Mouse (Mus musculus): ENCODE measurements around the gene Itgb6. TPM values are rescaled to one million over a fixed set of nuclear protein-coding genes. Genes with fewer than 3 reads are reported as not detected.
A peak's percentile ranks its signal among the peaks of the same experiment; 100 is the strongest.

Gene Itgb6
- polyA plus RNA-seq, 2 experiments from 2014 or later: 0.09 to 0.31 TPM

GRCm38 (mm10) chr2:60712483-60712882, 10.0 kb downstream of the Itgb6 start:
- no peak for ATAC-seq

DNA sequence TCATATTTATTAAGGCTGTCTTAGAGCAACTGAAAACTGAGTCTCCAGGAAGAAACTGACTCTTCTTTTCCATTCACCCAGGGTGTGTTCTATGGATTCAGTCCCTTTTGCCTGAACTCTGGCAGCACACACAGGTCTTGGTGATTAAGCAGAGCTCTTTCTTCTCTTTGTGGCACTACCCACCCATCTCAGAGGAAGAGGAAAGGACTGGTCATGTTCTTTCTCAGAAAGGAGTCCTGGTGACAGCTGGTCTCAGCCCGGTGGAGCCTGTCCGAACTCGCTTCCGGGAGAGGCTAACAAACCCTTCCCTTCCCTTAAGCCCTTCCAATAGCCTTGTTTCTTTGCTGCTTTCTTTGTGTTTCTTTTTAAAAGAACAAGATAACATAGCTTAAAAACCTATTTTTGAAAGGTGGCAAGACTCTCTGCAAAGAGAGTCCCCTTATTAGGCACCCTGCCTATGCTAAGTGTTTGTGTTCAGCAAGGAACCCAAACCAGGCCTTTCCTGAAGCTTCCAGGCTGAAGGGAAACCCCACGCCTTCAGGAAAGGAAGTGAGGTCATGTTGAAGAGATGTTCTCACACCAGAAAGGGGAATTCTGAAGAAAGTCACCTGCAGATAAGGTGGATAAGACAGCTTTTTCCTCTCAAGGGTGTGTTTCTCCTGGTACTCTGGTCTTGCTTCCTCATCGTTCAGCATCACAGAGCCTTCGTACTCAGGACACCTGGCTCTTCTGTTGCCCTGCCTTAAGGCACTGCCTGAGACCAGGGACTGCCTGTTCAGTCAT, 11.2 kb downstream of the Itgb6 start:
- peak; percentile 32 for ATAC-seq

DNA sequence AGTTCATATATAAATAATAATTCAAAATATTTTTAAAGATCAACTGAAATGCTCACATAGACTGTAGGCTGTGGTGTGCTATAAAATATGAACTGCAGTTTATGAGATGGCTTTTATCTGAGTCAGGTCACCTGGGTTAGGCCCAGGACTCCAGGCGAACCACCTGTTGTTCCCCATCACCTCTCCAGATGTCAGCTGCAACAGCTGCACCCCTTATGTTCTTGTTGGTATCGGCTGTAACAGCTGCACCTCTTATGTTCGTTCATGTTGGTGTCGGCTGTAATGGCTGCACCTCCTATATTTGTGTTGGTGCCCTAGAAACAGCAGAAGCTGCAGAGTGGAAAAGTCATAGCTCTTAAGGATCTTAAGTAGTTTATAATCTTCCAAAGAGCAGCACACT, 12.1 kb downstream of the Itgb6 start:
- no peak for ATAC-seq

GRCm38 (mm10) chr2:60708671-60709070, 13.8 kb downstream of the Itgb6 start:
- no peak for ATAC-seq

GRCm38 (mm10) chr2:60706866-60707265, 15.6 kb downstream of the Itgb6 start:
- ATAC-seq: no peak

- ATAC-seq: no peak
These were observed 17.0 kb downstream of the Itgb6 start for GRCm38 (mm10) chr2:60705426-60705825.

DNA sequence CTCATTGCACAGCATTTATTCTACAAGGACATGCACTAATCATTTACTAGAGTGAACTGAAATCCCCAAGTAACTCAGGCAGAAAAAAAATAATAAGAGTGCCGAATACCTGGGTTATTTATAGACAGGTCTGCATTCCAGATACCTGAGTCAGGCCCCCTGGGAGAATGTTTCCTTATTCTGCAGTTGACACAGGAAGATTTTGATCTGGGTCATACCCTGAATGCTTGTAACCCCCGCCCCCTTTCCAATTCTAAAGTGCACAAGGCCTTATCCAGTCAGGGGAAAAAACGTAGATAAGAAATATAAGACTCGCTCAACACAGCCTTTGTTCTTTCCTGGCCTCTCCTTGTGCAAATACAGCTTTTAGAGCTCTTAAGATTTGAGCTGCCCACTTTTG, 19.1 kb downstream of the Itgb6 start:
- no peak for ATAC-seq

DNA sequence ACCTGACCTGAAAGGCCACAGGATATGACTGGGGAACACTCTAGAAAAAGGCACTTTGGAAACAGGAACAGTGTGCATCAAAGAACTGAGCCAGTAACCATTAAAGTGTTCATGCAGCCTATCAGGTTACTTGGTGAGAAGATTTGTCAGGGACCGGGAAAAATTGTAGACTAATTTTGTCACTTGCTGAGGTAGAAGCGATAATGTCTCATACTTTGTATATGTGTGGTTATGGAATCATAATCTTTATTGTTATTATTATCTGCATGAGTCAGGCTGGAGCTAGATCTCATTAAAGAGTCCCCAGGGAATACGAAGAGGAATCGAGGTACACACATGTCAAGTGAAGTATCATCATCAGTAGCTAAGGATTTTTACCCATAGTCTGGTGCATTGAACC, 21.5 kb downstream of the Itgb6 start:
- no peak for ATAC-seq

DNA sequence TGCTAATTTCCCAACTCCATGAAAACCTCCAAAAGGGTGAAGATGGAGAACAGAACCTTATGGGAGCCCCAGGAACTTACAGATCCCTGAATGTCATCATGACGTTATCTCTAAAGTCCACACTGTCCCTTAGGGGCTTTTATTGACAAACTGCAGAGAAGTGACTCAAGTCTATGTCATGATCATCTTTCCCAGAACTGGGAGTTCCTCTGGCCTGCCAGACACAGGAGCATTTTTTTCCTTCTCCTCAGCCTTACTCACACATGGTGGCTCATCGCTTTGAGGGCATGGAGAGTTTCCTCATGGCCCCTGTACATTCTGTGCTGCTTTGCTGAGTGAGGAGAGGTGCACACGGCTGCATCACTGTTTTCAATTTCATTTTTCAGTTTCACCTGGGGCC, 22.4 kb downstream of the Itgb6 start:
- no peak for ATAC-seq

GRCm38 (mm10) chr2:60699591-60699990, 22.9 kb downstream of the Itgb6 start:
- no peak for ATAC-seq

DNA sequence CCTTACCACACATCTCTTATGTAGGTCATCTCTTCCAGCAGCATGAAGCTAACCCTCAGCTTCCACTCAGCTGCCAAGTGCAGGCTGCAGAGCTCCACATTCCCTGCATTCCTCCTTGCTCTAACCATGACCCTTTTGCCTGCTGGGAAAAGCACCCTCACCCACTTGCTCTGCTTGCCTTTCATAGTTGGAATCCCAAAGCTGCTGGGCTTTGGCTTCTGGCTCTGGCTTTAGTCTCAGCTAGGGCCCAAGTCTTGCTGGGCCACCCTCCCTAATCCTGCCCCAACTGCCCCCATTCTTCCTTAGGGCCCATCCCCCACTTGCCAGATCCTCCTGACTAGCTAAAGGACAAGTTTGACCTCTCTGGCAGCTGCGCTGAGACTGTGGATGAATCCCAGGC, 24.3 kb downstream of the Itgb6 start:
- no peak for ATAC-seq

GRCm38 (mm10) chr2:60697530-60697929, 24.9 kb downstream of the Itgb6 start:
- ATAC-seq: no peak

GRCm38 (mm10) chr2:60696559-60696958, 25.9 kb downstream of the Itgb6 start:
- ATAC-seq: no peak

GRCm38 (mm10) chr2:60695706-60696105, 26.7 kb downstream of the Itgb6 start:
- ATAC-seq: no peak

- ATAC-seq: no peak
These were observed 27.9 kb downstream of the Itgb6 start for GRCm38 (mm10) chr2:60694563-60694962.

GRCm38 (mm10) chr2:60692239-60692638, 30.2 kb downstream of the Itgb6 start:
- ATAC-seq: no peak

- ATAC-seq: no peak
These were observed 32.2 kb downstream of the Itgb6 start for GRCm38 (mm10) chr2:60690212-60690611.

DNA sequence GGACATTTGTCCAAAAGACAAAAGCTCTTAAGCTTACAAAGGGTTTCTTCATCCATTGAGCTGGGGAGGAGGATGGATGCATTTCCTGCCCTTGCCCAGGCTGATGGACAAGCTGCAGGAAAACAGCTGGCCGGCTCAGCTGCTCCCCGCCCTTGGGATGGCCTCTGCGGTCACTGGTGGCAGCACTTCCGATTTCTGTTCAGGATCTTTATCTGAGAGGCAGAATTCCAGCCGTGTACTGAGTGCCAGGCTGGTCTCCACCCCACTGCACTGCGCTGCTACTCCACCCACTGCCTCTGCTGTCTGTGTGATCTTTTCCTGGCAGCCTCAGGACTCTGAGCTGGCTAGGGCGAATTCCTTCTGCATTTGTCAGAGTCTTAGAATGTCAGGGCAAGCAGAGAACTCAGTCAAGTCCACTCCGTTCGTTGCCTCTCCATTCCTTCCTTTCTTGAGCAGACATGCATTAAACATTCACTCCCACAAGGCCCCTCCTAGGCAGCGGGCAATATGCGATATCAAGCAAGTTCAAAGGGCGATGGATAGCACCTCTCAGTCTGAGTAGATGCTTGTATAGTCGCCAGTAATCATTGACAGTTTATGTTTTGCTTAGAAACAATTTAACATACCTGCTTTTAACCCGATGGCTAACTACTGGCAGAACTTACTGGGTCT, 33.4 kb downstream of the Itgb6 start:
- no peak for ATAC-seq

- no peak for ATAC-seq
These were observed 34.3 kb downstream of the Itgb6 start for GRCm38 (mm10) chr2:60688150-60688549.

DNA sequence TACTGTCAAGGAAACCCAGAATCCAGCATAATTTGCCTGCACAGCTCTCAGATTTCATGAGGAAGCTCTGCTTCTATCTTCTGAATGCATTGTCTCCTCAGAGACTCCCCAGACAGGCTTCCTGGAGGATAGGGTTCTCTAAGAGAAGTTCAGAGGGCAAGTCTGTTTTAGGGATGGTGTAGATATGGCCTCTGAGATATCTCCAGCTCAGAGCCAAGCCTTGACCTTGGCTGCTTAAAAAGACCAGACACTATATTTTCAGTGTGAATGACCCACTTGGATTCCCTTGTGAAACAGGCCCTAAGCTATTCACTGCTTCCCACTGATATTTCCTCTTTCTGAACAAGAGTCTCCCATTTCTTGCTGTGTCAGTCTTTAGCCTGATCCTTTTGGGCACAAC, 36.5 kb downstream of the Itgb6 start:
- ATAC-seq: no peak

GRCm38 (mm10) chr2:60684168-60684567, 38.3 kb downstream of the Itgb6 start:
- ATAC-seq: no peak

DNA sequence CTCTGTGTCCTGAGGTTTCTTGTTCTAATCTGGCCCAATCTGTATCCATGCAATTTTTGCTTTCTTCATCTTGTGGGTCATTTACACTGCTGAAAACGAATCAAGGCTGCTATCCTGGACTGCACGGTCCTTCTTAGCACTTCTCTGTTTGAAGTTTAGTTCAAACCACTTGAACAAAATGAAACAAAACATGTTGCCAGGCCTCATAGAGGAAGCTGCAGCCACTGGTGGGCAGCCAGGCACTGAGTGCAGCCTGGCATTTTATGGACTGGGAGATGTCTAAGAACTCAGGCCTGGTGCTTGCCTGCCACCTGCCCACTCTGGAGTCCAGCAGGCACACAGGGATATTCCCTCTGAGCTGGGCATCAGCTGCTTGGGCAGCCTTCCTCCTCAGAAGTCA, 39.9 kb downstream of the Itgb6 start:
- ATAC-seq: no peak

- ATAC-seq: no peak
These were observed 48.0 kb downstream of the Itgb6 start for GRCm38 (mm10) chr2:60674413-60674812.
